Mouse (Mus musculus) retina, postnatal 1 day (tissue): ENCODE measurements around the gene Epb41l2.

Experiments
- DNase-seq: peaks from one replicate; pipeline ENCODE4 v3.0.0-alpha.2; 2012

Gene Epb41l2

GRCm38 (mm10) chr10:25438299-25438680 lies 78.7 kb downstream of the Epb41l2 start:
- DNase-seq: no peak

DNA sequence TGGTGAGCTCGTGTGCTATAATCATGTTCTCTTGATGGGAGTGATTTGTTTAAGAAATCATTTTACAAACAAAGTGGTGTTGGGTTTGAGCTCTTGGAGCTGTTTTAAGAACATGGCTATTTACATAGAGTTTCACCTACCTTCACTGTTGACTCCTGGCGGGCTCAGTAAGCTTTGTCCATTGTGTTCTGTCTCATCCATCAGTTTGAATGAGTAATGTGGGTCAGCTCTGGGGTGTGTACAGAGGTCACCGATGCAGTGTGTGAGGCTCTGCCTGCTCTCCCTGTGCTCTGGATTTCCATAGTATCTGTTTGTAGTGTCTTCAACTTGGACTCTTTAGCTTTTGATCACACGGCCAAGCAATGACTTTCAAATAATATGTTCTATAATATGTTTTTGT lies 79.6 kb downstream of the Epb41l2 start:
- peak; percentile 75 for DNase-seq

DNA sequence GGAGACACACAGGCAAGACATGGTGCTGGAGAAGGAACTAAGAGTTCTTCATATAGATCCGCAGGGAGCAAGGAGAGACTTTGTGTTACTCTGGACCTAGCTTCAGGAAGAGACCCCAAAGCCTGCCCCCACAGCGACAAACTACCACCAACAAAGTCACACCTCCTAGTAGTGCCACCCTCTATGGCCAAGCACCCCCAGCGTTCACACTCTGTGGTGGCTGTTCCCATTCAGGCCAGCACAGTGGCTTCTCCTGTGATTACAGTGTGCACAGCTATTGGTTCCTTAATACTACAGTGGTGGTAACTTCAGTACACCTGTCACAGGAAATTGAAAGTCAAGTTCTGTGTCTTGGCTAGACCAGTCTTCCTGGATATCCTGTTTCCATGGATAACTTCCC lies 80.3 kb downstream of the Epb41l2 start:
- DNase-seq: no peak

DNA sequence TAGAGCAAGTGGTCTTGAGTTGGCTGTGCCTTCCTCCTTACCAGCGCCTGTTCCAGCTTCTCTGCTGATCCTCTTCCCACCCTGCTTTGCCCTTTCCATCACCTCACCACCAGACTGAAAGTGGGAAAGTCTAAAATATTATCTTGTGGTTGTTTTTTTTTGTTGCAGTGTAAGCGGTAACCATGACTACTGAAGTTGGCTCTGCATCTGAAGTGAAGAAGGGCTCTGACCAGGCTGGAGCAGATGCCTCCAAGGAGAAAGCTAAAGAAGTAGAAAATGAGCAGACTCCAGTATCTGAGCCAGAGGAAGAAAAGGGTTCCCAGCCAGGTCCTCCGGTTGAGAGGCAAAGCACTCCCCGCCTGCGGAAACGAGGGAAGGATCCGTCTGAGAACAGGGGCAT lies 81.8 kb downstream of the Epb41l2 start:
- DNase-seq: no peak

DNA sequence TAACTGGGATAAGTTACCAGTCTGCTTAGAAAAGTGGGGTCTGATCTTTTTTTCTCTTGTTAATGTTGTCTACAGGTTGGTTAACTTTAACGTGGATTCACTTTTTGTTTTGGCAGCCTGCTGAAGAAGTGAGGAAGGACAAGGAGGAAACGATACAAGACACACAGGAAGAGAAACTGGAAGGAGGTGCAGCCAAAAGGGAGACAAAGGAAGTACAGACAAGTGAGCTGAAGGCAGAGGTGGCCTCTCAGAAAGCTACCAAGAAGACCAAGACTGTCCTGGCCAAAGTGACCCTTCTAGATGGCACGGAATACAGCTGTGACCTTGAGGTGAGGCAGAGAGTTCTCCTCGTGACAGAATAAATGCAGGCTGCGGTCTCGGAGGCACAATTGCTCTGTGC lies 84.0 kb downstream of the Epb41l2 start:
- no peak for DNase-seq

GRCm38 (mm10) chr10:25444198-25444783 lies 84.7 kb downstream of the Epb41l2 start:
- DNase-seq: no peak

DNA sequence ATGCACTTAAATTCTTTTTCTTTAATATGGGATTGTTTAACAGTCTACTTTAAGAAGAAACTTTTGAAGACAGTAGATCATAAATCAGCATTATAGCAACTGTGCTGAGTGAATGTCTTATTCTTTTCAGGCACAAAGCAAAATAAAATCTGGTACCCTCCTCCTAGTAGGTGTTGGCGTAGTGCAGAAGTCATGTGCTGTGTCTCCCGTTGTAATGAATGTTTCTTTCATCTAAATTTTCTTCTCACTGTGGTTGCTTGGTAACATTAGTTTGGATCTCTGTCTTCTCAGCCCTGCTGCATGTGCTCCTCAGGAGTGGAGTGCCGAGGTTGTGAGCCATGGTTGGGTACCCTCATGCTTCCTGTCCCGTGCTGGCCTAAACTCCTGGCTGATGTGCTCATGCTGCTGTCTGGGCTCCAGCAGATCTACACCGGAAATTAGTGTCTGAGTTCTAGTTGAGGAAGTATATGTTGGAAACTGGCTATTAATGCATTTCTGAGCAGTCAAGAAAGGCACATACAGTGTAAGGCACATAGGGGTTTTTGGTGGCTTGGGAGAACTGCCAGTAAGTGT lies 87.4 kb downstream of the Epb41l2 start:
- no peak for DNase-seq

- no peak for DNase-seq
These were observed 89.1 kb downstream of the Epb41l2 start for GRCm38 (mm10) chr10:25448676-25449075.

DNA sequence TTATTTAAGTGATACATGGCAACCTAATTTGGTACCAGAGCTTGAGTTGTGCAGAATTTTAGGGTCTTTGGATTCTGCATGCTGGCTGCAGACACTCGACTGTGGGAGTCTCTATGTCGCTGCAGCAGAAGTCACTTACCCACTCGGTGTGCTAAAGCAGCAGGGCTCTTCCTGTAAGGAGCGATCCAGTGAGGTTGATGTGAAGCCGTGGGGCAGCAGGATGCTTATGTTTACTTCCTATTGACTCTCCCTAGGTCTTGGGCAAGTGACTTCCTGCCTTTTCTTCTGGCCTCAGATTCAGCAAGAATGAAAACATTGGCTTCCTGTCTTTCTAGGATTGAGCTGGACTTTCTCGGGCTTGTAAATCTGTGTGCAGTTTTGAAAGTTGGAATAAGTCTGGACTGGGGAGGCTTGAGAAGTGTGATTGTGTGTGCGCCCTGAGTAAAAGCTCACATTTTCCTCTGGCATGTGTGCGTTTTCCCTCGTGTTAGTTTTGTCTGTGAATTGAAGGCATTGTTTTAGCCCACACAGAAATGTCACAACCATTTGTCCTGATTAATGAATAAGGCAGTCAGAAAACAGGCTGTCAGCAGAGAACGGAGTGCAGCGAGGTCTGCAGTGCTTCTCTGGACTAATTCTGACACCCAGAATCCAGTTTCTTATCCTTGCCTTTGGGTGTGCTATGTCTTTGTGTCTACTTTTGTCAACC lies 89.9 kb downstream of the Epb41l2 start:
- DNase-seq: peak; percentile 59

DNA sequence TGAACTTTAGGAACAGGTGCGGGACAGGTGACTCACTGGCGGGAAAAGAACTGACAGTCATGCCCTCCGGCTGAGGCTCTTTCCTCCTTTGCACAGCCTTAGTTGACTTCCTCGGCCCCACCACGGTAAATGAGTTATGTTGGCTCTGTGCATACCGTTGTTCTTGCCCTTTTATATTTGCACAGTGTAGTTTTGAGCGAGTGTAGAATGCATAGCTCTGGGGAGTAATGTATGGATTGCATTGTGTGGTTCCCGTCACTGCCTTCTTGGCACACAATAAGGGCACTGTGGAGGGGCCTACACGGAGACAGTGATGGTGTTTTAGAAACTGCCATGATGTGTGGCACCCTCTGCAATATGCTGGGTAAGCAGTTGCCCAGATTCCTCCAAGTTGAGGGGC lies 93.6 kb downstream of the Epb41l2 start:
- no peak for DNase-seq

GRCm38 (mm10) chr10:25453772-25454171 lies 94.2 kb downstream of the Epb41l2 start:
- DNase-seq: no peak

DNA sequence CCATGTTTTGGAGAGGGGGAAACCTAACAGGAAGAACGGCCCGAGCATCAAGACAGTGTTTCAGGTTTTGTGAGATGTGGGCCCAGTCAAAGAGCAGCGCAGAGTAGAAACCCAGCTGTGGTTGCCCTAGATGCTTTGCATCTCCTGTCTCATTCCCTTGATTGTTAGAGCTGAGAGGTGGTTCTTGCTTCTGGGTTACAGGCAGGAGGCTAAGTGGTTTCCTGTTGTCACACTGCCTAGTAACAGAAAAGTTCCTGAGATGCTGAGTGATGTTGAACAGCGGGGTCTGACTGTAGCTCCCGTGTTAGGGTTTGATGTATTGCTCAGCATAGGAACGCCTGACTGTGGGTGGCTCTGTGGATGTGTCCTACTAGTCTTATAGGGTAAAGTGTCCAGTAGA lies 97.5 kb downstream of the Epb41l2 start:
- no peak for DNase-seq

- DNase-seq: no peak
These were observed 98.4 kb downstream of the Epb41l2 start for GRCm38 (mm10) chr10:25457996-25458395.

GRCm38 (mm10) chr10:25461832-25462231 lies 102.2 kb downstream of the Epb41l2 start:
- no peak for DNase-seq

- DNase-seq: no peak
These were observed 103.1 kb downstream of the Epb41l2 start for GRCm38 (mm10) chr10:25462669-25463068.

- DNase-seq: no peak
These were observed 106.9 kb downstream of the Epb41l2 start for GRCm38 (mm10) chr10:25466493-25466892.

DNA sequence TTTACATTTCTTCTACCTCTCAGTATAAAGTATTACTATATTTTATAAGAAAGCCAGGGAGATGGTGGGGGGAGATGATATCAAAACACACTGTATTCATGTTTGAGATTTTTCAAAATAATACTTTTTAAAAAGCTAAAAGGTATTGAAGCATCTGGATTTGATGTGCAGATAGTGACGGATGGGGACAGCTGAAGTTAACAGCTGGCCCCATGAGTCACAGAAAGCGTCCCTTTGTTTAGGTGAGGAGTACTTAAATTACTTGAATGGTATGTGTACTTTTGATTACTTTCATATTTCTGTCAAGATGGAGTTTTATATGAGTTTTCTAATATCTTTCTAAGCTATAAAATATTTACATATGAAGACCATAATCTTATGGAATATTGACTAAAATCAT lies 112.3 kb downstream of the Epb41l2 start:
- no peak for DNase-seq

- no peak for DNase-seq
These were observed 120.1 kb downstream of the Epb41l2 start for GRCm38 (mm10) chr10:25479716-25480115.

GRCm38 (mm10) chr10:25482791-25483190 lies 123.2 kb downstream of the Epb41l2 start:
- no peak for DNase-seq

DNA sequence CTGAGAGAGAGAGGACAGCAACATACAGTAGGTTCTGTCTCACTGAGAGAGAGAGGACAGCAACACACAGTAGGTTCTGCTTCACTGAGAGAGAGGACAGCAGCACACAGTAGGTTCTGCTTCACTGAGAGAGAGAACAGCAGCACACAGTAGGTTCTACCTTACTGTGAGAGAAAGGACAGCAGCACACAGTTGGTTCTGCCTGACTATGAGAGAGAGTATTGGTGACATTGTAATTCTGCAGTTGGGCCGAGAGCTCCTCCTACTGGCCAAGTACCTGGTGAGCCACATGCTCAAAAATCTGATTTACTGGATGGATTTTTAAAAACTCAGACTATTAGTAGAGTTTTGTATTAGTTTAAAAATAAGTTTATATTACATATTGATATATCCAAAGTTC lies 128.9 kb downstream of the Epb41l2 start:
- peak; percentile 74 for DNase-seq

- DNase-seq: peak; percentile 23
These were observed 139.9 kb downstream of the Epb41l2 start for GRCm38 (mm10) chr10:25499323-25500071.

DNA sequence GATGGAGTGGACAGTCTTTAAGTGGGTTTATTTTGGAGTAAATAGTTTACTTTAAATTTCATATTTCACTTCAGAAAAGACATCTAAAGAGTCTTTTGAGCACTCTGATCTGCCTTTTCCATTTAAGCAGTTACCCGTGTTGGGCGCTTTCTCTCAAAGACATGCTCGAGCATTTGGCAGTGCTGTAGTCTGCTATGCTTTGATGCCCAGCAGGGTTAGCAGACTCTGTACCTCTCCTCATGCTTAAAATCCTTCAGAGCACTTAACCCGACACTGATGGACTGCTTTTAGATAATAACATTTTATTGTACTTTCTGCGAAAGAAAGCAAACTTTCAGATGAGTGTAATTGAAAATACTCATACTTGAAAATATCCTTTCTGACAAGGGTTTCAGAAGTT lies 143.7 kb downstream of the Epb41l2 start:
- DNase-seq: no peak

DNA sequence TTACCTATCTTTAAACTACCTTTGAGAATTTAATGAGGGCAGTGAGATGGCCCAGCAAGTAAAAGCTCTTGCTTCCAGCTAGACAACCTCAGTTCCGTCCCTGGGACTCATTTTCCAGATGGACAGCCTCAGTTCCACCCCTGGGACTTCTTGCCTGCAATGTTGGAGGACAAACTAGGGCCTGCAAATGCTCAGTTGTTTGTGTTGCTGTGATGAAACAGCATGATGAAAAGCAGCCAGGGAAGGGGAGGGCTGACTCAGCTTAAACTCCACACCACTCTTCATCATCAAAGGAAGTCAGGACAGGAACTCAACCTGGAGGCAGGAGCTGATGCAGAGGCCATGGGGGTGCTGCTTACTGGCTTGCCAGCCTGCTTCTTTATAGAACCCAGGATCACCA lies 154.2 kb downstream of the Epb41l2 start:
- DNase-seq: no peak

GRCm38 (mm10) chr10:25519954-25520353 lies 160.4 kb downstream of the Epb41l2 start:
- peak; percentile 81 for DNase-seq
